Mouse (Mus musculus) brown adipose tissue, adult 24 weeks (tissue): Measurements from ENCODE around the gene Olfr1467. TPM values are rescaled to one million over a fixed set of nuclear protein-coding genes. Genes with fewer than 3 reads are reported as not detected.

Source experiments
- H3K27ac ChIP-seq: fragments of 200-500 bp; replicated peaks from 2 replicates; pipeline ENCODE4 v1.5.1; 2012; ENCODE audit warnings: low read depth, mild to moderate bottlenecking, low read length
- H3K4me1 ChIP-seq: fragments of 200-500 bp; 2 replicates; pipeline ENCODE4 v1.6.1; 2012; ENCODE audit warnings: low read length, mixed read lengths; ENCODE audit not compliant: control insufficient read depth, insufficient read depth, insufficient read length
- H3K4me3 ChIP-seq: fragments of 200-500 bp; 2 replicates; pipeline ENCODE4 v1.5.1; 2012; ENCODE audit warnings: low read depth, mild to moderate bottlenecking, low read length, moderate library complexity; ENCODE audit not compliant: insufficient read depth
- polyA plus RNA-seq: library from polyadenylated mRNA; stranded (reverse); fragments of >200 nt; gene quantifications from 2 replicates; pipeline ENCODE4 v1.2.4, GENCODE M21; 2012; ENCODE audit not compliant: missing spikeins, insufficient read depth, insufficient read length

Olfr1467 gene
- polyA plus RNA-seq: not detected in 2 replicates

GRCm38 (mm10) chr19:13361936-13362335, at the start of gene Olfr1467:
Gene Olfr1467 (plus strand): TSS chr19:13362236.
- Histone ChIP-seq H3K27ac (no peak within 1 kb of the TSS), H3K4me1 (no peaks in the 10 kb centered on the region), H3K4me3 (no peak within 1 kb of the TSS)

- no peak within 1 kb of the TSS for H3K4me3 ChIP-seq
- no peak within 1 kb of the TSS for H3K27ac ChIP-seq
- no peaks in the 10 kb centered on the region for H3K4me1 ChIP-seq
These were observed 46.6 kb upstream of the Olfr1467 start, which contains the start of gene Olfr1465 for GRCm38 (mm10) chr19:13315441-13315840. Gene Olfr1465 (minus strand): TSS chr19:13315541.

- H3K27ac ChIP-seq: no peak within 1 kb of the TSS
These were observed 23.5 kb upstream of the Olfr1467 start, which contains the start of gene Olfr1466 for GRCm38 (mm10) chr19:13338562-13338961. Gene Olfr1466 (plus strand): TSS chr19:13338862.

GRCm38 (mm10) chr19:13407549-13407948, 45.5 kb downstream of the Olfr1467 start, which contains the start of gene Olfr1469:
Gene Olfr1469 (plus strand): TSS chr19:13407849.
- Histone ChIP-seq H3K4me3 (no peak within 1 kb of the TSS), H3K4me1 (no peaks in the 10 kb centered on the region), H3K27ac (no peak within 1 kb of the TSS)

More at GRCm38 (mm10) chr19:13338562-13338961, 23.5 kb upstream of the Olfr1467 start, which contains the start of gene Olfr1466:
- Histone ChIP-seq H3K4me1 (no peaks in the 10 kb centered on the region), H3K4me3 (no peak within 1 kb of the TSS)

Other genes with a start within 250 kb of the Olfr1467 start
- not detected in 2 replicates for gene Olfr1459, start 212.7 kb upstream of the Olfr1467 start, polyA plus RNA-seq
- gene Olfr1461, start 199.2 kb upstream of the Olfr1467 start, polyA plus RNA-seq: not detected in 2 replicates
- gene Olfr1462, start 176.5 kb upstream of the Olfr1467 start, polyA plus RNA-seq: not detected in 2 replicates
- gene Olfr1463, start 130.9 kb upstream of the Olfr1467 start, polyA plus RNA-seq: not detected in 2 replicates
- gene Olfr1465, start 46.7 kb upstream of the Olfr1467 start, polyA plus RNA-seq: not detected in 2 replicates
- gene Olfr1466, start 23.4 kb upstream of the Olfr1467 start, polyA plus RNA-seq: not detected in 2 replicates
- not detected in 2 replicates for gene Olfr1469, start 45.6 kb downstream of the Olfr1467 start, polyA plus RNA-seq
- gene Olfr1471, start 81.2 kb downstream of the Olfr1467 start, polyA plus RNA-seq: not detected in 2 replicates
- not detected in 2 replicates for gene Olfr1472, start 93.8 kb downstream of the Olfr1467 start, polyA plus RNA-seq
- gene Olfr1474, start 107.3 kb downstream of the Olfr1467 start, polyA plus RNA-seq: not detected in 2 replicates
- gene Olfr1475, start 118.0 kb downstream of the Olfr1467 start, polyA plus RNA-seq: not detected in 2 replicates
- not detected in 2 replicates for gene Olfr1477, start 138.3 kb downstream of the Olfr1467 start, polyA plus RNA-seq
- gene Olfr1480, start 165.7 kb downstream of the Olfr1467 start, polyA plus RNA-seq: not detected in 2 replicates
- gene Olfr1484, start 221.3 kb downstream of the Olfr1467 start, polyA plus RNA-seq: not detected in 2 replicates